Mouse (Mus musculus): ENCODE data around the gene Tk2. TPM values are rescaled to one million over a fixed set of nuclear protein-coding genes. Genes with fewer than 3 reads are reported as not detected.

The Tk2 gene
- polyA plus RNA-seq, 1 experiment from 2014 or later: 16.3 TPM

DNA sequence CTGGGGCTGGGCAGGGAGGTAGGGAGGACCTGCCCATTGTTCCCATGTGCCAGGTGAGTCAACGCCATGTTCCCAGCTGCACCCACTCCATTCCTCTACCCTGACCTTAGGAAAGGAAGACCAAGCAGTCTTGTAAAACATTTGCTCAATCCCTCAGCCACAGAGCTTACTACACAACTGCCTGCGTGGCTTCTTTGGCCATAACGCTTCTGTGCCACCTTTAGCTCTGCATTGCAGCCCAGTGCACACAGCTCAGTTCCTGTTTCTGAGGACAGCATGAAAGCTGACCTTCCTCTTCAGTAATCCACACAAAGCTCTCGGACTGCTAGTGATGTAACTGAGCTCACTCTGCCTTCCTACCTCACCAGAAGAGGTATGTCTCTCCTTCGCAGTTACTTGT lies 15.4 kb downstream of the Tk2 start:
- H3K9me3 ChIP-seq (ENCODE audit: control insufficient read depth, low read length): no peaks in the 10 kb centered on the region
- H3K27ac ChIP-seq (ENCODE audit: low read depth, low read length): no peak overlapping the region
- H3K4me1 ChIP-seq (replicated peaks; ENCODE audit: control insufficient read depth, insufficient read depth, low read length): peaks cover 5% of the 10 kb centered on the region; the same call in 1 of the 2 replicates
- H3K9ac ChIP-seq (ENCODE audit: low read depth, low read length): no peak overlapping the region
- H3K4me3 ChIP-seq (ENCODE audit: low read depth, low read length): no peak overlapping the region
- DNase-seq (ENCODE audit: low spot score) (no peak), ATAC-seq (replicated peaks; ENCODE audit: low FRiP score) (no peak)
- no peak overlapping the region for H3K4me2 ChIP-seq
- WGBS: 77% methylated on average over 5 of the region's 5 CpGs
- no peaks in the 10 kb centered on the region for H3K27me3 ChIP-seq (replicated peaks; ENCODE audit: control insufficient read depth, insufficient read depth, low read length)
- H3K36me3 ChIP-seq (ENCODE audit: control insufficient read depth, insufficient read depth, low read length): peaks cover 14% of the 10 kb centered on the region

- Histone ChIP-seq H3K9me3 (ENCODE audit: control insufficient read depth, low read length) (no peaks in the 10 kb centered on the region), H3K36me3 (ENCODE audit: control insufficient read depth, insufficient read depth, low read length) (peaks cover 14% of the 10 kb centered on the region)
Measured at GRCm38 (mm10) chr8:104232039-104232438, 16.3 kb downstream of the Tk2 start.

DNA sequence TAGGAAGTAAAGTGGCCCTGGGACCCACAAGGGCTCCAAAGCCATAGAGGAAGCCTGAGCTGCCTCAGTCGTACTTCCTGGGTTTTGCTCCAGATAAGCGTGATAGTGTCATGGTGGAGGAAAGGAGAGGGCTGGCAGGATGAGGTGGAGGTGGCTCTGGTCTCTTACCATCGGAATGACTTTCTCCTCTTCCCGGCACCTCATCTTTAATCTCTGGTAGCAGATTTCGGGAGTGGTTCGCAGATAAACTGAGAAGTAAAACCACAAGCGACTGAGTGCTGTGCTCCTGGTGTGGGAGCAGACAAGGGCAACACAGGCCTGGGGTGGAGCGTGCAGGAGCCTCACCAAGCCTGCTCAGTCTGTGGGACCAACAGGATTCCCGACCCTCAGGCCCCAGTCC lies 18.0 kb downstream of the Tk2 start:
- ATAC-seq (replicated peaks; ENCODE audit: low FRiP score) (peak; percentile 76), DNase-seq (ENCODE audit: low spot score) (no peak)
- peaks cover 5% of the 10 kb centered on the region; the same call in 1 of the 2 replicates for H3K4me1 ChIP-seq (replicated peaks; ENCODE audit: control insufficient read depth, insufficient read depth, low read length)
- no peak overlapping the region for H3K27ac ChIP-seq (ENCODE audit: low read depth, low read length)
- H3K4me3 ChIP-seq (ENCODE audit: low read depth, low read length): no peak overlapping the region
- H3K27me3 ChIP-seq (replicated peaks; ENCODE audit: control insufficient read depth, insufficient read depth, low read length): no peaks in the 10 kb centered on the region
- 42% methylated on average over 9 of the region's 9 CpGs for WGBS
- H3K36me3 ChIP-seq (ENCODE audit: control insufficient read depth, insufficient read depth, low read length): peaks cover 15% of the 10 kb centered on the region
- no peak overlapping the region for H3K9ac ChIP-seq (ENCODE audit: low read depth, low read length)
- no peaks in the 10 kb centered on the region for H3K9me3 ChIP-seq (ENCODE audit: control insufficient read depth, low read length)
- H3K4me2 ChIP-seq: no peak overlapping the region

More at GRCm38 (mm10) chr8:104232039-104232438, 16.3 kb downstream of the Tk2 start:
- no peak overlapping the region for H3K27ac ChIP-seq (ENCODE audit: low read depth, low read length)
- peaks cover 5% of the 10 kb centered on the region; the same call in 1 of the 2 replicates for H3K4me1 ChIP-seq (replicated peaks; ENCODE audit: control insufficient read depth, insufficient read depth, low read length)
- WGBS: 70% methylated on average over 4 of the region's 4 CpGs
- no peak for ATAC-seq (replicated peaks; ENCODE audit: low FRiP score)
- no peak overlapping the region for H3K4me3 ChIP-seq (ENCODE audit: low read depth, low read length)
- no peak for DNase-seq (ENCODE audit: low spot score)
- H3K27me3 ChIP-seq (replicated peaks; ENCODE audit: control insufficient read depth, insufficient read depth, low read length): no peaks in the 10 kb centered on the region
- H3K4me2 ChIP-seq: no peak overlapping the region
- H3K9ac ChIP-seq (ENCODE audit: low read depth, low read length): no peak overlapping the region

- 93% methylated on average over 5 of the region's 5 CpGs for WGBS
Measured at GRCm38 (mm10) chr8:104227048-104227447, 21.3 kb downstream of the Tk2 start.

GRCm38 (mm10) chr8:104219806-104220205 lies 28.6 kb downstream of the Tk2 start:
- no peak overlapping the region for H3K4me2 ChIP-seq
- ATAC-seq (replicated peaks; ENCODE audit: low FRiP score) (peak; percentile 54; the same call in 1 of the 2 replicates), DNase-seq (ENCODE audit: low spot score) (peak; percentile 72)
- H3K36me3 ChIP-seq (ENCODE audit: control insufficient read depth, insufficient read depth, low read length): no peaks in the 10 kb centered on the region
- no peaks in the 10 kb centered on the region for H3K27me3 ChIP-seq (replicated peaks; ENCODE audit: control insufficient read depth, insufficient read depth, low read length)
- H3K4me3 ChIP-seq (ENCODE audit: low read depth, low read length): no peak overlapping the region
- no peaks in the 10 kb centered on the region for H3K4me1 ChIP-seq (replicated peaks; ENCODE audit: control insufficient read depth, insufficient read depth, low read length)
- H3K9me3 ChIP-seq (ENCODE audit: control insufficient read depth, low read length): no peaks in the 10 kb centered on the region
- H3K27ac ChIP-seq (ENCODE audit: low read depth, low read length): no peak overlapping the region
- 40% methylated on average over 5 of the region's 5 CpGs for WGBS
- H3K9ac ChIP-seq (ENCODE audit: low read depth, low read length): no peak overlapping the region

More at GRCm38 (mm10) chr8:104227048-104227447, 21.3 kb downstream of the Tk2 start:
- ATAC-seq (replicated peaks; ENCODE audit: low FRiP score) (no peak), DNase-seq (ENCODE audit: low spot score) (no peak)
- no peak overlapping the region for H3K9ac ChIP-seq (ENCODE audit: low read depth, low read length)
- no peaks in the 10 kb centered on the region for H3K27me3 ChIP-seq (replicated peaks; ENCODE audit: control insufficient read depth, insufficient read depth, low read length)
- no peak overlapping the region for H3K4me3 ChIP-seq (ENCODE audit: low read depth, low read length)
- H3K36me3 ChIP-seq (ENCODE audit: control insufficient read depth, insufficient read depth, low read length): peaks cover 10% of the 10 kb centered on the region
- H3K27ac ChIP-seq (ENCODE audit: low read depth, low read length): no peak overlapping the region
- H3K9me3 ChIP-seq (ENCODE audit: control insufficient read depth, low read length): no peaks in the 10 kb centered on the region
- H3K4me1 ChIP-seq (replicated peaks; ENCODE audit: control insufficient read depth, insufficient read depth, low read length): peaks cover 5% of the 10 kb centered on the region; the same call in 1 of the 2 replicates
- H3K4me2 ChIP-seq: no peak overlapping the region

DNA sequence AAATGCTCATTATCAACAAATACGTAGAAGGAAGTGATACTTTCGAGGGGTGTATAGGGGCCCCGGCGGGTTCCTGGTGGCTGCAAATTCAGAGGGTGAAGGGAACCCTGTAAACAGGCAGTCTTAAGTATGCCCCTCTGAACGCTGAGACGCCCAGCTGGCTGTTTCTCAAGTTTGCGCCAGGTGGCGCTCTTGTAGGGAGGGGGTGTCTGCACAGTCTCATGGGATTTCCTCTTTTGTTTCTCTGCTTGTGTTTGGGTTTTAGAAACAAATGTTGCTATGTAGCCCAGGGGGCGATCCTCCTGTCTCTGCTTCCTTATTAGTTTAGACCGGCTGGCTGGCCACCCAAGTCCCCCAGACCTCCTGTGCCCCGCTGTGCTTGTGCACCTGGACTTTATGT lies 29.3 kb downstream of the Tk2 start:
- Histone ChIP-seq H3K27me3 (replicated peaks; ENCODE audit: control insufficient read depth, insufficient read depth, low read length) (no peaks in the 10 kb centered on the region), H3K4me3 (ENCODE audit: low read depth, low read length) (no peak overlapping the region), H3K9me3 (ENCODE audit: control insufficient read depth, low read length) (no peaks in the 10 kb centered on the region), H3K4me2 (no peak overlapping the region), H3K27ac (ENCODE audit: low read depth, low read length) (no peak overlapping the region), H3K4me1 (replicated peaks; ENCODE audit: control insufficient read depth, insufficient read depth, low read length) (no peaks in the 10 kb centered on the region), H3K36me3 (ENCODE audit: control insufficient read depth, insufficient read depth, low read length) (no peaks in the 10 kb centered on the region), H3K9ac (ENCODE audit: low read depth, low read length) (no peak overlapping the region)
- DNase-seq (ENCODE audit: low spot score): no peak
- WGBS: 16% methylated on average over 11 of the region's 11 CpGs
- peak; percentile 43; the same call in 1 of the 2 replicates for ATAC-seq (replicated peaks; ENCODE audit: low FRiP score)

GRCm38 (mm10) chr8:104217601-104218000 lies 30.8 kb downstream of the Tk2 start:
- no peak overlapping the region for H3K27ac ChIP-seq (ENCODE audit: low read depth, low read length)
- no peak for DNase-seq (ENCODE audit: low spot score)
- H3K9me3 ChIP-seq (ENCODE audit: control insufficient read depth, low read length): no peaks in the 10 kb centered on the region
- H3K27me3 ChIP-seq (replicated peaks; ENCODE audit: control insufficient read depth, insufficient read depth, low read length): no peaks in the 10 kb centered on the region
- WGBS: 82% methylated on average over 5 of the region's 5 CpGs
- H3K36me3 ChIP-seq (ENCODE audit: control insufficient read depth, insufficient read depth, low read length): no peaks in the 10 kb centered on the region
- no peak overlapping the region for H3K9ac ChIP-seq (ENCODE audit: low read depth, low read length)
- no peak overlapping the region for H3K4me3 ChIP-seq (ENCODE audit: low read depth, low read length)
- no peak overlapping the region for H3K4me2 ChIP-seq
- no peaks in the 10 kb centered on the region for H3K4me1 ChIP-seq (replicated peaks; ENCODE audit: control insufficient read depth, insufficient read depth, low read length)
- ATAC-seq (replicated peaks; ENCODE audit: low FRiP score): no peak

DNA sequence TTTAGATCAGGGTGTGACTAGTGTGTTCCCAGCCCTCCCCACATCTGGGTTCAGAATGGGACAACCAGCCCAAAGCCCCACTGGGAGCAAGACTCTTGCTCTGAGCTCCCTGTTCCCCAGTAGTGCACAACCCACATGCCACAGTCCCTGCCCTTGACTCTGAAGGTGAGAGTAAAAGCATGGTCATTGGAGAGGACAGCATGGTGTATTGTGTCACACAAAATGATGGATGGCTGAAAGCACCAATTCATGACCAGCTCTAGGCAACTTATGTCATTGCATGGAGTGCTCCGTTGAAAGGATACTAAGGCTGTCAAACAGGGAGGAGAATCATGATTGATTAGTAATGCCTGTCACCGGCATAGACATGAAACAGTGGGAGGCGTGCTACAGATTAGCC lies 43.1 kb downstream of the Tk2 start:
- Histone ChIP-seq H3K9me3 (ENCODE audit: control insufficient read depth, low read length) (no peaks in the 10 kb centered on the region), H3K27ac (ENCODE audit: low read depth, low read length) (no peak overlapping the region), H3K27me3 (replicated peaks; ENCODE audit: control insufficient read depth, insufficient read depth, low read length) (no peaks in the 10 kb centered on the region), H3K4me1 (replicated peaks; ENCODE audit: control insufficient read depth, insufficient read depth, low read length) (no peaks in the 10 kb centered on the region), H3K9ac (ENCODE audit: low read depth, low read length) (no peak overlapping the region), H3K4me3 (ENCODE audit: low read depth, low read length) (no peak overlapping the region), H3K4me2 (no peak overlapping the region), H3K36me3 (ENCODE audit: control insufficient read depth, insufficient read depth, low read length) (no peaks in the 10 kb centered on the region)
- DNase-seq (ENCODE audit: low spot score) (no peak), ATAC-seq (replicated peaks; ENCODE audit: low FRiP score) (no peak)
- 66% methylated on average over 3 of the region's 3 CpGs for WGBS

DNA sequence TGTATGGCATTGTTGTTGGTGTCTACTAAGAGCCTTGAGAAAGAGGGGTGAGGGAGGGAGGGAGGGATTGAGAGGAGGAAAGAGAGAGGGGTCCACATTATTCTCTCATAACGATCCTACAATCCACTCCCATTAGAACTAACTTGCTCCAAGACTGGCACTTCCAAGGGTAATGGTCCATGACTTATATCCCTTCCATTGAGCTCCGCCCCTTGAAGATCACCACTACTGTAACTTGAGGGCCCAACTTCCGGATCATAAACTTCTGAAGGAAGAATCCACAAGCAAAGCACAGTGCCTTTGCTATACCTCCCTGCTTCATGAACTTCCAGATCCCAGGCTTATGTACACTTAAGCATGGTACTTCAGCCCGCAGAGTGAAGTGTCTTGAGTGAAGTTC lies 46.0 kb downstream of the Tk2 start:
- Histone ChIP-seq H3K27me3 (replicated peaks; ENCODE audit: control insufficient read depth, insufficient read depth, low read length) (no peaks in the 10 kb centered on the region; the same call in 1 of the 2 replicates), H3K4me3 (ENCODE audit: low read depth, low read length) (no peak overlapping the region), H3K9ac (ENCODE audit: low read depth, low read length) (no peak overlapping the region), H3K4me1 (replicated peaks; ENCODE audit: control insufficient read depth, insufficient read depth, low read length) (no peaks in the 10 kb centered on the region), H3K36me3 (ENCODE audit: control insufficient read depth, insufficient read depth, low read length) (no peaks in the 10 kb centered on the region), H3K9me3 (ENCODE audit: control insufficient read depth, low read length) (no peaks in the 10 kb centered on the region), H3K4me2 (no peak overlapping the region), H3K27ac (ENCODE audit: low read depth, low read length) (no peak overlapping the region)
- no peak for ATAC-seq (replicated peaks; ENCODE audit: low FRiP score)
- DNase-seq (ENCODE audit: low spot score): no peak
- 80% methylated on average over 4 of the region's 4 CpGs for WGBS
